Mouse (Mus musculus) testis, adult 2 months (tissue): ENCODE measurements around the gene Lpcat1. TPM values are rescaled to one million over a fixed set of nuclear protein-coding genes. Genes with fewer than 3 reads are reported as not detected.

Source experiments
- H3K27ac ChIP-seq: fragments of 200-500 bp; 2 replicates; pipeline ENCODE4 v1.5.1; 2012; ENCODE audit warnings: low read depth, low read length; ENCODE audit not compliant: control insufficient read depth, insufficient read depth
- H3K27me3 ChIP-seq: fragments of 200-500 bp; 2 replicates; pipeline ENCODE4 v1.6.1; 2012; ENCODE audit warnings: mild to moderate bottlenecking, low read length, moderate library complexity; ENCODE audit not compliant: control insufficient read depth, insufficient read depth
- H3K36me3 ChIP-seq: fragments of 200-500 bp; 2 replicates; pipeline ENCODE4 v1.6.1; 2012; ENCODE audit warnings: mild to moderate bottlenecking, low read length; ENCODE audit not compliant: control insufficient read depth, insufficient read depth
- H3K4me1 ChIP-seq: fragments of 200-500 bp; 2 replicates; pipeline ENCODE4 v1.6.1; 2012; ENCODE audit warnings: low read length; ENCODE audit not compliant: control insufficient read depth, insufficient read depth
- H3K4me3 ChIP-seq: fragments of 200-500 bp; 2 replicates; pipeline ENCODE4 v1.5.1; 2012; ENCODE audit warnings: low read depth, mild to moderate bottlenecking, low read length, moderate library complexity, mixed read lengths; ENCODE audit not compliant: control insufficient read depth
- CTCF ChIP-seq: fragments of 200-500 bp; IDR thresholded peaks from 2 replicates; pipeline ENCODE4 v1.5.1; 2012; ENCODE audit warnings: low read depth, mild to moderate bottlenecking, inconsistent platforms, low read length, moderate library complexity; ENCODE audit not compliant: control insufficient read depth, insufficient read depth, insufficient replicate concordance
- POLR2A ChIP-seq: fragments of 200-500 bp; IDR thresholded peaks from 2 replicates; pipeline ENCODE4 v1.6.1; 2012; ENCODE audit warnings: low read depth, mild to moderate bottlenecking, inconsistent platforms, low read length, moderate library complexity; ENCODE audit not compliant: control insufficient read depth
- polyA plus RNA-seq: library from polyadenylated mRNA; depleted of rRNA; stranded (reverse); fragments of >200 nt; gene quantifications from 2 replicates; pipeline ENCODE4 v1.2.3, GENCODE M21; 2012

Gene Lpcat1
- polyA plus RNA-seq, 1 experiment: 2.0 TPM

- no peak for TF ChIP-seq POLR2A
- TF ChIP-seq CTCF: no peak
- Histone ChIP-seq H3K4me3 (no peak overlapping the region), H3K27ac (no peak overlapping the region), H3K4me1 (peaks cover 2% of the 10 kb centered on the region; the same call in 1 of the 2 replicates), H3K27me3 (no peaks in the 10 kb centered on the region), H3K36me3 (no peaks in the 10 kb centered on the region)
These were observed 16.3 kb downstream of the Lpcat1 start for GRCm38 (mm10) chr13:73483331-73483730.

DNA sequence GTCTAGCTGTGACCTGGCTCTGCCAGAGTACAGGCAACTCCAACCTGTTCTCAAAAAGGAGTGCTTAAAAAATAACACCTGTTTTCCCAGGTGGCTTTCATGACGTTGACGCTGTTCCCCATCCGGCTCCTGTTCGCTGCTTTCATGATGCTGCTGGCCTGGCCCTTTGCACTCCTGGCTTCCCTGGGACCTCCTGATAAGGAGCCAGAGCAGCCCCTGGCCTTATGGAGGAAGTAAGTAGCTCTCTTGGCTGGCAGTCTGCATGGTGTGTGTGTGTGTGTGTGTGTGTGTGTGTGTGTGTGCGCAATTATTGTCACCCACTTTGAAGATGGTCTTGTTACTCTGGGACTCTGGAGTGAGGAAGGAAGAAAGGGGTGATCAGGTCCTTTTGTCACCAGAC, 17.2 kb downstream of the Lpcat1 start:
- Histone ChIP-seq H3K4me1 (peaks cover 2% of the 10 kb centered on the region; the same call in 1 of the 2 replicates), H3K27me3 (no peaks in the 10 kb centered on the region), H3K36me3 (no peaks in the 10 kb centered on the region), H3K27ac (no peak overlapping the region), H3K4me3 (no peak overlapping the region)
- no peak for TF ChIP-seq POLR2A
- TF ChIP-seq CTCF: no peak

DNA sequence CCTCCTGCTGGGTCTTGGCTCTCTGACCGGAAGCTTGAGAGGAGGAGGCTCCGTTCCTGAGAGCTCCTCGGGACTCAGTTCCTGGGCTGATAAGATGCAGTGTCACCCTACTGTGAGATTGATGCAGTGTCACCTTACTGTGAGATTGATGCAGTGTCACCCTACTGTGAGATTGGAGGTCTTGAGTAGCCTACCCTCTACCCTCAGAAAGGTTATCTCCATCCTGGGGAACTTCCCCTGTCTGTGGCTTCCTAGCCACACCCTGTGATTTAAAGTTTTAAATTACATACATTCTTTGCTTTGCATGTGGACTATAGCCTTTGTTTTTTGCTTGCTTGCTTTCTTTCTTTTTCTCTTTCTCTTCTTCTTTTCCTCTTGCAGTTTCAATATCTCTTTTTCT, 21.1 kb downstream of the Lpcat1 start:
- Histone ChIP-seq H3K27me3 (no peaks in the 10 kb centered on the region), H3K4me1 (no peaks in the 10 kb centered on the region), H3K36me3 (no peaks in the 10 kb centered on the region), H3K4me3 (no peak overlapping the region), H3K27ac (no peak overlapping the region)
- TF ChIP-seq POLR2A (no peak), CTCF (no peak)

DNA sequence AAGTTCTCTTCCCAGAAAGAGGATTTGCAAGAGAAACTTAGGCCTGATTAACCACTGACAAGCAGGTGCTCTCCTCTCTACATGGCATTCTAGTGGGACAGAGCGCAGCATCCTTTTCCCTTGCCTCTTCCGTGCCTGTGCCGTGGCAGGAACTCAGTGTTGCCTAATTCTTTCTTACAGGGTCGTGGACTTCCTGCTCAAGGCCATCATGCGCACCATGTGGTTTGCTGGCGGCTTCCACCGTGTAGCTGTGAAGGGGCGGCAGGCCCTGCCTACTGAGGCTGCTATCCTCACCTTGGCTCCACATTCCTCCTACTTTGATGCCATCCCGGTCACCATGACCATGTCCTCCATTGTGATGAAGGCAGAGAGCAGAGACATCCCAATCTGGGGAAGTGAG, 21.7 kb downstream of the Lpcat1 start:
- H3K36me3 ChIP-seq: no peaks in the 10 kb centered on the region
- no peaks in the 10 kb centered on the region for H3K4me1 ChIP-seq
- no peak overlapping the region for H3K27ac ChIP-seq
- no peak for TF ChIP-seq POLR2A
- TF ChIP-seq CTCF: no peak
- no peaks in the 10 kb centered on the region for H3K27me3 ChIP-seq
- no peak overlapping the region for H3K4me3 ChIP-seq

DNA sequence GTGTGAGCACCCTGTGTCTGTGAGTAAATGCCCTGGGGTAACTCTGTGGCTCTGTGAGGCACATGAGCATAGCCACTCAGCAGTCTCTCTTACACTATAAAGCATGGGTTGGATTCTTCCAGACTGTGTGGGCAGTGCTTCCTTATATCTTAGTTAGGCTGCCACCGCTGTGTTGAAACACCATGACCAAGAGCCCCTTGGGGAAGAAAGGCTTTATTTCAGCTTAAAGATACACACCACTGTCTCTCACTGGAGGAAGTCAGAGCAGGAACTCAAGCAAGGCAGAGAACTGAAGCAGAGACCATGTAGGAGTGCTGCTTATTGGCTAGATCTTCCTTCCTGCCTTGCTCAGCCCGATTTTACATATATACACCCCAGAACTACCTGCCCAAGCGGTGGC, 23.0 kb downstream of the Lpcat1 start:
- no peak for TF ChIP-seq CTCF
- Histone ChIP-seq H3K4me1 (no peaks in the 10 kb centered on the region), H3K27ac (no peak overlapping the region), H3K27me3 (no peaks in the 10 kb centered on the region), H3K4me3 (no peak overlapping the region), H3K36me3 (no peaks in the 10 kb centered on the region)

GRCm38 (mm10) chr13:73490564-73491170, 23.7 kb downstream of the Lpcat1 start:
- no peak overlapping the region for H3K27ac ChIP-seq
- no peaks in the 10 kb centered on the region for H3K27me3 ChIP-seq
- no peak overlapping the region for H3K4me3 ChIP-seq
- TF ChIP-seq POLR2A: no peak
- no peak for TF ChIP-seq CTCF
- H3K36me3 ChIP-seq: no peaks in the 10 kb centered on the region
- no peaks in the 10 kb centered on the region for H3K4me1 ChIP-seq

DNA sequence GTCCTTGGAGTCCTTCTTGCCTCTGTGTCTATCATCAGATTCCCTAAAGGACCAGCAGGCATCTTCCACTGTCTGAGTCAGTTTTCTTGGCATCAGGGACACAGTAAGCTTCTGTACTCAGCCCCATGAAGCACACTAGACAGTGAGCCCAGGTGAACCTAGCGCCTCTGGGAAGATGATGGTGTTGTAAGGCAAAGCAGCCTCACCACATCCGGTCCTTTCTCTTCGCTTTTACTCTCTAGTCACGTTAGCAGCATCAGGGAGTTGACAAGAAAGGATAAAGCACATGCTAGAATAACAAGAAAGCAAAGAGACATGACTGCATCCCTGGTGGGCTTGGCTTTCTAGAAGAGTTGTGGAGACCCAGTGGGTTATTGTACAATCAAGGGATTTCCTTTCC, 26.2 kb downstream of the Lpcat1 start:
- H3K4me3 ChIP-seq: no peak overlapping the region
- H3K4me1 ChIP-seq: no peaks in the 10 kb centered on the region
- no peaks in the 10 kb centered on the region for H3K36me3 ChIP-seq
- H3K27me3 ChIP-seq: no peaks in the 10 kb centered on the region
- no peak overlapping the region for H3K27ac ChIP-seq
- TF ChIP-seq CTCF (no peak), POLR2A (no peak)

DNA sequence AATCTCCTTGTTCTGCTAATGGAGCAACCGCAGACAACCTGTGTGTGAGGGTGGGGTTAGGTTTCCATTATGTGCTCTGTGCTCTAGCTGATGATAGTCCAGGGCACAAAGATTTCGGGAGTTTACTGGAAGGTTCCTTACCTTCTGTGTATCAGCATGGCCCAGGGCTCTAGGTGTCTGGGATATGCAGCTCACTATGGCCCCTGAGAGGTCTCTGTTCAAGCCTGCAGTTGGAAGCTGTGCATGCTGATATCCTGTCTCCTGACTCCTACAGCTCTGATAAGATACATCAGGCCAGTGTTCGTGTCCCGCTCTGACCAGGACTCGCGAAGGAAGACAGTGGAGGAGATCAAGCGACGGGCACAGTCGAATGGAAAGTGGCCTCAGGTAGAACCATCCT, 27.5 kb downstream of the Lpcat1 start:
- Histone ChIP-seq H3K36me3 (no peaks in the 10 kb centered on the region), H3K4me3 (no peak overlapping the region), H3K4me1 (no peaks in the 10 kb centered on the region), H3K27ac (no peak overlapping the region), H3K27me3 (no peaks in the 10 kb centered on the region)
- no peak for TF ChIP-seq CTCF
- TF ChIP-seq POLR2A: no peak

DNA sequence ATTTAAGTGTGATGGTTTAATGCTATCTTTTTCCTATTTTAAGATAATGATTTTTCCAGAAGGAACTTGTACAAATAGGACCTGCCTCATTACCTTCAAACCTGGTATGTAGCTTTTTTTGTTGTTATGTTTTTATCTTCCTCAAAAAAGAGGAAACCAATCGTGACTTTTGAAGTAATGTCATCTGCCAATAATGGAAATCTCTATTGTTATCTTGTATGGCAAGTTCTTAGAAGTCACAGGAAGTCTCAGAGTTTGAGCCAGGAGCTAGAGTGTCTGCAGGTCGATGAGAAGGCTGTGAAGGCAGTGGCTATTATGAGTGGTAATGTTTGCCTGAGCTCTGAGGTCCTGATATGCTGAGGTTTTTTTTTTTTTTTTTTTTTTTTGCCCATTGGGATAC, 29.1 kb downstream of the Lpcat1 start:
- Histone ChIP-seq H3K36me3 (no peaks in the 10 kb centered on the region), H3K27me3 (no peaks in the 10 kb centered on the region), H3K4me3 (no peak overlapping the region), H3K4me1 (no peaks in the 10 kb centered on the region), H3K27ac (no peak overlapping the region)
- no peak for TF ChIP-seq CTCF
- no peak for TF ChIP-seq POLR2A
